Mouse (Mus musculus): ENCODE results near the gene Gpcpd1.

GRCm38 (mm10) chr2:132599127-132599526 is 11.6 kb upstream of the Gpcpd1 start:
- TF ChIP-seq POLR2A (IDR thresholded peaks at IDR 0.05; ENCODE audit: control insufficient read depth, low read depth, low read length): no peak
- TF ChIP-seq CTCF (IDR thresholded peaks at IDR 0.05; ENCODE audit: control insufficient read depth, insufficient read depth, insufficient replicate concordance, low read depth, low read length): no peak

All from testis, adult 2 months (tissue).